Mouse (Mus musculus) urinary bladder, postnatal 36 days (tissue): ENCODE data around the gene Cldn24.
"Not testable (repeated sequence)": the region's sequence is repeated elsewhere in the genome, so short reads cannot be mapped to it uniquely, and the experiment has no call there.

Experiments
- DNase-seq, 2 experiments: peaks; one replicate each; pipeline ENCODE4 v3.0.0; 2022; ENCODE audit warnings: low spot score in 2 of 2, mixed read lengths in 1 of 2

Cldn24 gene

DNA sequence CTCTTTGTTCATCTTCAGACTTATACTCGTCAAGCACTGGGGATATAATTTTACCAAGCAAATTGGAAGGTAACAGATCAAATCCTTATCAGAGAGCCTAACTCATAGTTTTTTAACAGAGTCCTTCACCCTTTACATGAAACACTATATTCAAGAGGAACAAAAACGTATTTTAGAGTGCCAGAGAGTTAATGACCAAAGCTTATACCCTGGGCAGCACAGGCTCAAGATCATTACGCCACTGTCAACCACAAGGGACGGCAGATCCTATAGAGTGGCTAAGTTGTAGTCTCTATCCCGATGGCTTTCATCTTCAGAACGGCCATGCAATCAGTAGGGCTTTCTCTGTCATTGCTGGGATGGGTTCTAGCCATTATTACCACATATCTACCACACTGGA lies at the start of gene Cldn24:
Gene Cldn24 (plus strand): TSS at position 301 of the 400 bp plus-strand sequence.
- DNase-seq, result no peak

DNA sequence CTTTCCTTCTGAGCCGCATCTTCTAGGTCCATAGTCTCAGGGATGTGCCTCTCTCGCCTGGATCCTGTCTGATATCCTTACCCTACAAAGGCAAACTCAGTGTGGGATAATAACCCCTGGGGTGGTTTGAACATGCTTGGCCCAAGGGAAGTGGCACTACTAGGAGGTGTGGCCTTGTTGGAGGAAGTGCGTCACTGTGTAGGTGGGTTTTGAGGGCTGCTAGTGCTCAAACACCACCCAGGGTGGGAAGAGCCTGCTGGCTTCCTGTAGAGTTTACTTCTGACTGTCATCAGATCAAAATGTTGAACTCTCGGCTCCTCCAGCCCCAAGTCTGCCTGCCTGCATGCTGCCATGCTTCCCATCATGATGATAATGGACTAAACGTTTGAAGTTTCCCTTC lies 49.0 kb upstream of the Cldn24 start:
- no peak for DNase-seq

DNA sequence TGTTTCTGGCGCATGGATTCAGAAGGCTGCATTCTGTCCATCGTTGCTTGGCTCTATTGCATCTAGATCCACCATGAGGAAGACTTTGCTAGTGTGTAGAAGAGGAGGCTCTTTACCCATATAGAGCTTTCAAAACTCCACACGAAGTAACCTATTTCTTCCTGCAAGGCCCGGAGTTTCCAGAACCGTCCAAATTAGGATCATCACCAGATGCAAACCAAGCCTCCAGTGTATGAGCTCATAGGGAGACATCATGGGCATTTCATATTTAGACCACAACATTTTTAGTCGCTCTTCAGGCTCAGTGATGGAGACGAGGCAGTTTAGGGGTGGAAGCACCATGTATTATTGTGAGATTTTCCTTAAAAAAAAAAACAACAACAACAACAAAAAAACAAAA lies 44.5 kb upstream of the Cldn24 start:
- no peak for DNase-seq

DNA sequence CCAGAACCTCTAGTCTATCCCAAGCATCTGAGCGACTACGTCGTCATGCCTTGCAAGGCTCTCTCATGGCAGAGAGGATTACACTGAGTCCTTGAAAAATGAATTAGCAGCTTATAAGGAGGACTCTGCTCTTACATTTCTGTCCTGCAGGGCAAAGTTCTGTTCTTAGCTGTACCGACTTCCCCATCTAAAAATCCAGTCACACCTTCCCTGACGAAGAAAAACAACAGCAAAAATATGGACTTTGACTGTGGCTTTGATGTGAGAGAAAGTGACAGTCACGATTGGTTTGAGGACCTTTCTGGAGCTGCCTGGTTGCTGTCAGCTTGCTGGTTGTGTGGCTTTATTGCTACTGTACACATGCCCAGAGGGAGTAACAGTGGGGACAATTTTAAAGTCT lies 42.4 kb upstream of the Cldn24 start:
- no peak for DNase-seq

DNA sequence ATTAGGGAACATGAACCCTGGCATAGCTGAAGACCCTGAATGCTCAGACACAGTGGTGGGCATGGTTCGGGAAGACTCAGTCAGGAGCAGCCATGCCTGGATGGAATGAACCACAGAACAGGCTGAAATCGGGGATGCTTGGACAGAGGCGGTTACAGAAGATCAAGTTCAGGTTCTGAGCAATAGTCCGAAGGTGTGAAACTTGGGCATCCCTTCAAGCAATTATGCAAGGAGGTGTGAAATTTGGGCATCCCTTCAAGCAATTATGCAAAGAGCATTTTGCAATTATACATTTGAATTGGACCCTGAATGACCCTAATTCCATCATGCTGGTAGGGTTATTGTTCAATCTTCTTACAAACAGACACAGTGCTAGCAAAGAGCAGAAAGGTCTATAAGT lies 40.1 kb upstream of the Cldn24 start:
- DNase-seq, result no peak

DNA sequence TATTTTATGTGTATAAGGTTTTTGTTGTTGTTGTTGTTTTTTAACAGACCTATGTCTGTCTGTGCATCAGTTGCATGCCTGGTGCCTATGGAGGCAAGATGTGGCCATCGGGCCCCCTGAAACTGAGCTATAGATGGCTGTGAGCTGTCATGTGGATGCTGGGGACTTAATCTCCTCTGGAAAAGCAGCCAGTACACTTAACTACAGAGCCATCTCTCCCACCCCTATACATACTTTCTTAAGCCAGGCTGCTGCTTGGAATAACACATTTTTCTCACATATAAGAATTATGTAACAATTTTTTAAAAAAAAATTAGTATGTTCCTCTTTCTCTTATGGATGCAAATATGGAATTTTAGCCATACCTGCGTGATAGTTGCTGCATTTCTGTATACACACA lies 38.4 kb upstream of the Cldn24 start:
- DNase-seq, result no peak

DNA sequence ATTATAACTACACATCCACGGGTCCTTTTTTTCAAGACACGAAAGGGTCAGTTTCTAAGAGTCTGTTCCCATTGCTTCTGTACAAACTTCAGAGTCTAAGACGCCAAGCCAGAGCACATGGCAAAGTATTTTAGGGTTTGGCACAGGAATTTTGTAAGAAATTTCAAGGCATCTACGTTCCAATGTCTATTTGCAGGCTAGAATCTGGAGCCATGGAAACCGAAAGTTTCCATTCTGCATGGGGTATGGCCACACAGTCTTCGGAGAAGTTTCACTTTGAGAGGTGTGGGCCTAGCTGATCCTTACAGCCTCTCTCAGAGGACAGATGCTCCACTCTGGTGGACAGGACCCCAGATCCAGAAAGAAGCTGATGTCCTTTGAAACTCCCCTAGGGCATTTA lies 38.0 kb upstream of the Cldn24 start:
- no peak for DNase-seq

DNA sequence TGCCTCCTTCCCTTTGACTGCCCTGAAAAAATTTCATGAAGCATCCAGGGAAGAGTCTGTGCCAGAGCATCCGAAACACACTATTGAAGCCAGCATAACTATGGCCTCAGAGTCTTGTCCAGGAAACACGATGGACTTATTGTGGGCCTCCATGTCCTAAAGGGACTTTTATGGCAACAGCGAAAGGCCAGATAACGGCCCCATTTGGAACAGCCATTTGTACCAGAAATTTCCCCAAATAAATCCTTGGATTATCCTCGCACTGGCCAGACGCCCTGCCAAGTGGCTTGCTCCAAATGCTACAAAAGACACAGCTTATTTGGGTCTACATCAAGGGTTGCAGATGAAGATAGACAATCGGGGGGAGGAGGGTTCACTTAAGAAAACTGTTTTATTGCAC lies 37.5 kb upstream of the Cldn24 start:
- DNase-seq, result peak in 1 of 2 experiments; percentile 60

DNA sequence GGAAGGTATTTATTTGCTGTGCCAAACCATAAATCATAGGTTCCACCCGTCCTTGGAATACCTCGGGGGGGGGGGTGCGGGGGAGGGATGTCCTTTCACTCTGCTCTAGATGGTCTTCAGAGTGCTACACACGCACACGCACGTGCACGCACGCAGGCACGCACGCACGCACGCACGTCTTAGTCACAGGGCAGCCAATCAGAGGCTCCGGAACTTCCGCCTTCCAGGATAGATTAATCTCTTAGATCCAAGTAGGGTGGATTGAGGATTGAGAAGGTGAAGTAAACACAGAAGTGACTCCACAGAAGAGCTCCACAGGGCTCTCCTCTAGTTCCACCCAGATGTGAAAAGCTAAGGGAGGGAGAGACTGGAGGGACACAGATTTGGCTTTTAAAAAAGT lies 35.6 kb upstream of the Cldn24 start:
- DNase-seq, result no peak

DNA sequence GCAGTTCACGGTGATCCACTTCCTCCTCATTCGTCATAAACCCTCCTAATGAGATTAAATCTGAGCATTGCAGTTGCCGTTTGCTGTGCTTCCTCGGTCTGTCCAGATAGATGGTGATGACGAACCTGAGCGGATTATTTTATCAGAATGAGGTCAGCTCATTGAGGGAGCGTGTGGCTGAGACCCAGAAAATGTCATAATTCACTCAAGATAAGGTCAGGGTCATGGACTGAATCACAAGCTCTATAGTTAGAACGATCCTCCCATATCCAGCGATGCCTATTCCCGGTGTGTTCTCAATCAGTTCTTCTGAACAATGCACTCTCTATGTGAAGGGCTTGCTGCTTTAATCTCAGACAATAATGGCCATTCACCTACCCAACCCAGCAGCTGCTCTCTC lies 34.2 kb upstream of the Cldn24 start:
- no peak for DNase-seq

DNA sequence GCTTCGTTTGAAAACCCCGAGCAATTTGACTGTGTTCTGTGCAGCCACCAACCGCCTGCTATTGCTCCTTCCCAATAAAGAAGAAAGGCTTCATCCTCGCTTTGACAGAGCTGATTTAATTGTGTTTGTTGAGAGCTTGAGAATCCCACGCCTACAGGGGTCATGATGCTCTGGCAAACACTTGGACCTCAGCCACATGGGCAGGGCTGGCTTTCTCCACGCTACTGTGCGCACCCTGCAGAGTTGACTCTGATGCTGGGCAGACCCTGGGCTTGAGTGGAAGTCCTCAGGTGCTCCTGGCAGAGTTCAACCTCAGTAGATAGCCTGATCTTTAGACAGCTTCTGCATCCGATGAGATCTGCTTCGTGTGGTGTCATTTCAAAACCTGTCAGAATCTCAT lies 30.0 kb upstream of the Cldn24 start:
- no peak for DNase-seq

DNA sequence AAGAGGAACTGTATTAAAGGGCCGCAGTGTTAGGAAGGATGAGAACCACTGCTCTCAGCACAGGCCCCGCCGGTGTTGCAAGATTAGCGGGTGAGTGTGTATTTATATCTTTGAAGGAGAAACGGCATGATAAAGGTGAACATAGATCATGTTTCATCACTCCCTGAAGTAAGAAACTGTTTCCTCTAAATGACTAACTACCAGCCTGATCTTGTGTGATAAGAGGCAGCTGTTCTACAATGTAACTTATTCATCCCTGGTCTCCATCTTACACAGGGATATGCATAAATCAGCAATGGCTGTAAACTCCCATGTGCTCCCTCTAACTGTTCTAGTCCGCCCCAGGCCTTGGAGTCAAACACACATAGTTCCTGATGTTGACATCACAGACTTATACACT lies 22.5 kb upstream of the Cldn24 start:
- DNase-seq, result no peak

DNA sequence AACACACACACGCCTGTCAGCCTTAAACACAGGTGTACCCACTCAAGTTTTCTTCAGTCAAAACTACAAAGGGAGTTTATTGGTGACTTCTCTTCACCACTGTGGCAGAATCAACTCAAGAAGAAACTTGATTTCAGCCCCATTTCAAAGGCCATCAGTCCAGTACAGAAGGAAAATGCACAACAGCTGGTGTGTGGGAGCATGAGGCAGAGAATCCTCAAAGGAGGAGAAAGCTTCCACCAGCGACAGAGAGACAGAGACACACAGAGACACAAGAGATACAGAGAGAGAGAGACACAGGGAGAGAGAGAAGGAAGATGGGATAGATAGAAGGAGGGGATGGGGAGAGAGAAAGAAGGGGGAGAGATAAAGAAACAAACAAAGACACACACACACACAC lies 19.6 kb upstream of the Cldn24 start:
- no peak for DNase-seq

DNA sequence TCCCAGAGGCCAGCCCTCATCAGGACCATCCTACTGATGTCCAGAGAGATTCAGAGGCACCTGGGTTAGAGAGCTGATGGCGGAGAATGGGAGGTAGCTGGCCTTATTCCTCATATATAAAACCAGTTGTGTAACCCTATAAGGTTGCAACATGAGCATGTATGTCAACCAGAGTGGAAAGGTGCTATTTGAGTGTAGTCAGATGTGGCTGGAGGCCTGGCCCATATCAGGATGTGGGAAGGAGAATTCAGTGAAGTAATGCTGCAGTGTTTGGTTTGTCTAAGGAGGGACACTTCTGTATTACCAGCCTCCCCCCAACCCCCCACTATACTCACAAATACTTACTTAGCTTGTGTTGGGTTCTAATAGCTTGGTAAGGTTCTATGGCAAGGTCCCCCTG lies 17.7 kb upstream of the Cldn24 start:
- DNase-seq, result no peak

DNA sequence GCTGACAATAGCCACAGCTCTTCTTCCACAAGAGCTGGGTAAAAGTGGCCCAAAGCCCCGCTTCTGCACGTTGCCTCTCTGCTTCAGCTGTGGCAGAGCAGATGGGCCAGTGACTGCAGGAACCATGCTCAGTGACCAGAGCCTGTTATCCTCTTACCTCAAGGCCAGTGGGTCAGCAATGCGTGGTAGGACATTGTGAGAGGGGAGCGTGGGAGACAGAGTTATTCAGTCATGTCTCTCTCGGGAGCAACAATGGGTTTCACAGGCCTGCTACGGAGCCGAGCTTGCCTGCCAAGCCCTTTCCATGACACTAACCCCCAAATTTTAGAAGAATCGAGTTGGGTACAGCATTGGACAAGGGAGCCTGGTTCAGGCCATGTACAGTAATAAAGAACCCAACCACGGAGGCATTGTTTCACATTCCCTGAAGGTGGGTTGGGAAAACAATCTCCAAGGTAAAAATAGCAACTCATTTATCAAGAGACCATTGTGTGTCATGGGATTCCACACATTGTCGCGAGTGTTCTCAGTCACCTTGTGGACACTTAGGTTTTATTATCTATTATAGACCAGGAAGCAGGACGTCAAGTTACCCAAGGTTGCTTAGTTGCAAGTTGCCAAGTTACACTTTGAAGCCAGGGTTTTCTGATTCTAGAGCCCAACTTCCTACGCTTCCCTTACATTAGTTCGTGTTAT lies 11.8 kb upstream of the Cldn24 start:
- DNase-seq, result no peak

DNA sequence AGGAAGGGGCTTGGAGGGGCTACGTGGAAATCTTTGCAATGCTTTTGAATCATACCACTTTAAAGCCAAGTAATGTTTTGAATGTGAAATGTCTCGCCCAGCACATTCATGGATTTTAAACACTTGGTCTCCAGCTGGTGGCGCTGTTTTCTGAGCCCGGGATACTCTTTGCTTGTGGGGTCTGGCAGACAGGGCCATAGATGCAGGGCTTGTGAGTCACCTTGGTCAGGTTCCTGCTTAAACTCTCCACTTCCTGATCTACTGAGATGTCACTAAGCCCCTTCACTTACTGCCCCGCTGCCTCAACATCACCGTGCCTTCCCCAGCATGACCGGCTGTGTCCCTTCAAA lies 11.3 kb upstream of the Cldn24 start:
- no peak for DNase-seq

DNA sequence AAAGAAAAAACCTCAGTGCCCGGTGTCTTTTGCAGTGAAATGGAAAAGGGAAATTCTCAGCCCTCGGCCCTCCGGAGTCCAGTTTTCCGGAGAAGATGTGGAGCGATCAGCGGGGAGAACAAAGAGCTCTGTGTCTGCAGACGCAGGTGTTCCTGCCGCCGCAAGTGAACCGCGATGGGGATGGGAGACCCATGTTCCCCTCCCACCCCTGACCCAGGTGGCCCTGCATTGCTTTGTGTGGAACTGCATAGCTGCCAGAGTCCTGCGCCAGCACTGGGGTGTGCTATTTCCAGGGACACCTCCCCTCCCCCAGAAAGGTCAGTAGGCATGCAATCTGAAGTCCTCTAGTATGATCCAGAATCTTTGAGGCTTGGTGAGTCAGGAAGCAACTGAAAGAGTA lies 10.7 kb upstream of the Cldn24 start:
- no peak for DNase-seq

DNA sequence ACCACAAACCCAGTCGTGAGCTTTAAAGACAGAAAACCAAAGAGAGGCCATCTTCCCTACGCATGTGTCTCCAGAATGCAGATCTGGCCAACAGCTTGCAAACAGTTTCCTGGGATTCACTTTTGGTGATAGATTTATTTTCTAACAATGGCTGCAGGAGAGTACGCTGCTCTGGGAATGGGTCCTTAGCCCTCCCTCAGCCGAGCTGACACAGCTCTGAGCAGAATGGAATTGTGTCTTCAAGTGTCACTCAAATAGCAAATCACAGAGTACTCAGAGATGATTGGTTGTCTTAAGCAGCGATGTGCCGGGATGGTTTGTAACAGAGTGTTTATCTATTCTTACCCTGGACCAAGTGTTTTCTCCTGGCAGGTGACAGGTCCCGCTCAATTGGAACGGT lies 2.9 kb upstream of the Cldn24 start:
- DNase-seq, result no peak

DNA sequence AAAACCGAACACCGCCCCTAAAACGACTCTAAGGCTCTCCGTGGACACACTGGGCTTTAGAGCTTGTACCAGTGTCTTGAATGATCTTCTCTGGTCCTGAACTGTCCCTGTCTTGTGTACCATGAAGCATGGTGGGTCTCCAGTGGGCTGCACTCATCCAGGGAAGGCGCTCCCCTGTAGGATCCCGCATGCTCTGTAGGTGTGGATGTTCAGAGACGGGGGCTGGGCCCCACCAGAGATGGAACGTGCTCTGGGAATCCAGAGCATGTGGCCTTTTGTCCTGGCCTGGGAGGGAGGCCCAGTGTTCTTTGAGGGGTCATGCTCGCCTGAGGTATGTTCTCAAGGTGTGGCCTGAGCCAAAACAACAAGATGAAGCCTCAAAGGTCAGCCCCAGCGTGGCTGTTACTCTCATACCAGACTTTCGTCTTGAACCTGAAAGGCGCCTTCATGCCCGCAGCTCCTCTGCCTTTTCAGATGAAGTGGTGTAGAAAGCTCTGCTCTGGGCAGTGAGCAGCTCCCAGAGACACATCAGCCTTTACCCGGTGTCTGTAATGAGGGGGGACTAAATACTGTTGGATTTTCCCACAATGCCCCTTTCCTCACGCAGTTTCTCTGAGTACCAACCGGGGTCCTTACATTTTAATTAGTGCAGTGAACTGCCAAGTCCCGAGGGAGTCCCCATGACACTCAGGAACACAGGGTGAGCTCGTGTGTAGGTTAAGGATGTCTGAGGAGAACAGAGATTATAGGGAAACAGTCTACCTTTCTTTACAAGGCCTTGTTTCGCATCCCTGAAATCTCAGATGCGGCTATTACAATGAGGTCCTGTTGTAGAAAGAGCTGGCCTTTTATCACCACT lies 800 bp upstream of the Cldn24 start:
- no peak for DNase-seq

DNA sequence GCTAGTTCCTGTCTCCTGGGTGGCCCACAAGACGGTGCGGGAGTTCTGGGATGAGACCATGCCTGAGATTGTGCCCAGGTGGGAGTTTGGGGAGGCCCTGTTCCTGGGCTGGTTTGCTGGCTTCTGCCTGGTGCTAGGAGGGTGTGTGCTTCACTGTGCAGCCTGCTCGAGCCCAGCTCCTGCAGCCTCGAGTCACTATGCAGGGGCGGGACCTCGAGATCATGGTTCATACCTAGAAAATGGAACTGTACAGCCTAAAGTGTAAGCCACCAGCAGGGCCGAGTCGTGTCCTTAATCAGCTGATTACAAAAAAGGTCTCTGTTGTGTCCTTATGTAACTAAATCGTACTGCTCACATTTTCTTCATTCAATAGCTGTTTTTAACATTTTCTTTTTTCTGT lies 598 bp downstream of the Cldn24 start:
- DNase-seq, result not testable (repeated sequence)

DNA sequence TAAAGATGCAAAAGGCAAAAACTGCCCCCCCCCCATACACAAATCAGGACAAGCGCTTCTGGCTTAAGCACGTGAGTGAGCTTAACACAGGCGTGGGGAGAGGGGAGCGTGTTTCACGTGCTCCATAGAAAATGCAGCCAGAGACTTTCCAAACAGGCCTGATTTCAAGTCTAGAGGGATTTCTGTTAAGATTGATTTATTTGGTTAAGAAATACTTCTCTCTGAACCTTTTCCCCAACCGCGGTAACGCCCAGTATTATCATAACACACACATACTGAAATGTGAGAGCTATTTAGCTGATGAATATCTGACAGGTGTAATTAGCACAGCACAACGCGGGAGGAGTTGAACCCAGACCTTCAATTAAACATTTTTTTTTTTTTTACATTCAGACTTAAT lies 1.8 kb downstream of the Cldn24 start:
- peak in 1 of 2 experiments; percentile 39 for DNase-seq

DNA sequence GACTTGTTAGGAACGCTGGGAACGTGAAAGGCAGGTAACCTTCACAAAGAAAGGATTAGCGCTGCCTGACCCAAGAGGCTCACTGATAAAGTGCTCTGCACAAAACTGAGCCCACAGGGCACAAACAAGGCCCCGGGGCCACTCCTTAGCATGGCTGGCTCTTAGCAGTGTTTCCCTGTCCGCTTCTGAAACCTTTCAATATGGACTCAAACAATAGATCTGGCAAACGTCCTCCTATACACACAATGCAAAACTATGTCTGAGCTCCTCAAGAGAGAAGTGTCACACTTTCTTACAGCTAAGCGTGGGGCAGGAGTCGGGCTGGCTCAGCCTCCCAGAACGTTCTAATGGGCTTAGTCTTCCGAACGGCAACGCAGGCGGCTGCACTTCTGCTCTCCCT lies 2.2 kb downstream of the Cldn24 start, which contains the start of gene Cldn22:
Gene Cldn22 (plus strand): TSS at position 301 of the 400 bp plus-strand sequence.
- no peak for DNase-seq

DNA sequence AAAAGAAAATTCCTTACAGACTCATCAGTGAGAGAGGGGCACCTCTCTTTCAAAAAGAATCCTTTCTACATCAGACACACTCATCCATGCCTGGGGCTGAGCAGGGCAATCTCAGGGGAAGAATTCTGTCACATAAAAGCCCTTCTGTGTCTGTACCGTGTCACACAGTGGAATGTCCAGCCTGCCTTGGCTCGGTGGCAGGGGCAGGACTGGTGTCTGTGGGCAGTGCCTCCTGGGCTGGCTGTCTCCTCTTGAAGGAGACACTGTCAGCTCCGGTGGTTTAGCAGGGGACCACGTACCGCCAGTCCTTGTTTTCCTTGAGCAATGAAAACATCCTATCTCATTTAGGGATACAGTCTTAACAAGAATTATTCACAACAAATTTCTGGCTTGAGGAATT lies 3.7 kb downstream of the Cldn24 start:
- DNase-seq, result no peak
